Mouse (Mus musculus): ENCODE results near the gene Golga5.

- TF ChIP-seq POLR2A (IDR thresholded peaks at IDR 0.05; ENCODE audit: control insufficient read depth, extremely low read depth, insufficient read depth, low read length, poor library complexity): no peak
- no peak for TF ChIP-seq CTCF (IDR thresholded peaks at IDR 0.05; ENCODE audit: borderline replicate concordance, control insufficient read depth, extremely low read depth, insufficient read depth, low read length, poor library complexity)
Measured at GRCm38 (mm10) chr12:102497905-102498304, 29.0 kb downstream of the Golga5 start.

Measured in thymus, adult 2 months (tissue).